Mouse (Mus musculus) lung, embryonic 15.5 days (tissue): ENCODE measurements around the gene Vsx2. TPM values are rescaled to one million over a fixed set of nuclear protein-coding genes. Genes with fewer than 3 reads are reported as not detected.
A peak's percentile ranks its signal among the peaks of the same experiment; 100 is the strongest.
"Not testable (repeated sequence)": the region's sequence is repeated elsewhere in the genome, so short reads cannot be mapped to it uniquely, and the experiment has no call there.

Source experiments
- ATAC-seq: fragments of 200-750 bp; cut with Nextera tagmentation; 2 replicates; pipeline ENCODE4 v1.8.0; 2017; ENCODE audit warnings: moderate number of reproducible peaks, borderline replicate concordance; ENCODE audit not compliant: low FRiP score, low TSS enrichment; ENCODE audit errors: extremely low read depth
- H3K27ac ChIP-seq: fragments of 300-500 bp; sonication (generic); 2 replicates; pipeline ENCODE4 v1.5.1; 2015; ENCODE audit warnings: moderate library complexity, mild to moderate bottlenecking, inconsistent platforms
- H3K27me3 ChIP-seq: fragments of 300-500 bp; sonication (generic); 2 replicates; pipeline ENCODE4 v1.6.1; 2015; ENCODE audit warnings: inconsistent platforms
- H3K36me3 ChIP-seq: fragments of 300-500 bp; sonication (generic); 2 replicates; pipeline ENCODE4 v1.6.1; 2015; ENCODE audit warnings: inconsistent platforms
- H3K4me1 ChIP-seq: fragments of 300-500 bp; sonication (generic); 2 replicates; pipeline ENCODE4 v1.6.1; 2015; ENCODE audit warnings: inconsistent platforms
- H3K4me2 ChIP-seq: fragments of 300-500 bp; sonication (generic); 2 replicates; pipeline ENCODE4 v1.6.1; 2015; ENCODE audit warnings: inconsistent platforms, mild to moderate bottlenecking, moderate library complexity
- H3K4me3 ChIP-seq: fragments of 300-500 bp; sonication (generic); 2 replicates; pipeline ENCODE4 v1.5.1; 2015; ENCODE audit warnings: mild to moderate bottlenecking, inconsistent platforms
- H3K9ac ChIP-seq: fragments of 300-500 bp; sonication (generic); 2 replicates; pipeline ENCODE4 v1.6.1; 2015; ENCODE audit warnings: inconsistent platforms
- H3K9me3 ChIP-seq: fragments of 300-500 bp; sonication (generic); 2 replicates; pipeline ENCODE4 v1.6.1; 2016; ENCODE audit warnings: inconsistent platforms
- WGBS: fragments of 180-500 bp; shearing (Covaris S2); methylation state at CpG from one replicate; pipeline ENCODE4 v1.1.7; 2015; 5-methylcytosine and 5-hydroxymethylcytosine counted together
- polyA plus RNA-seq: library from polyadenylated mRNA; unstranded; fragments of >200 nt; fragmentation: Nextera tagmentation; extraction: Ambion mirVana; gene quantifications from 2 replicates; pipeline ENCODE4 v1.2.1, GENCODE M21; 2015

Gene Vsx2
- polyA plus RNA-seq, result not detected in 2 replicates

GRCm38 (mm10) chr12:84569336-84569970, at the start of gene Vsx2:
Gene Vsx2, plus strand, starts transcription at chr12:84569762.
- peaks cover 7% of the 10 kb centered on the region; the same call in 1 of the 2 replicates for H3K4me1 ChIP-seq
- H3K4me3 ChIP-seq, result peak within 1 kb of the TSS; percentile 4; the same call in 1 of the 2 replicates
- no peak within 1 kb of the TSS for H3K4me2 ChIP-seq
- no peak for ATAC-seq
- no peaks in the 10 kb centered on the region for H3K9me3 ChIP-seq
- no peak within 1 kb of the TSS for H3K9ac ChIP-seq
- WGBS, result 2% methylated on average over 25 of the region's 25 CpGs
- no peak within 1 kb of the TSS for H3K27ac ChIP-seq
- H3K36me3 ChIP-seq, result no peaks in the 10 kb centered on the region
- peaks cover 73% of the 10 kb centered on the region for H3K27me3 ChIP-seq

- no peak overlapping the region for H3K9ac ChIP-seq
- H3K4me1 ChIP-seq, result no peaks in the 10 kb centered on the region
- H3K27me3 ChIP-seq, result no peaks in the 10 kb centered on the region
- WGBS, result 60% methylated on average over 3 of the region's 3 CpGs
- no peak for ATAC-seq
- H3K4me3 ChIP-seq, result no peak overlapping the region
- H3K36me3 ChIP-seq, result no peaks in the 10 kb centered on the region
- H3K9me3 ChIP-seq, result no peaks in the 10 kb centered on the region
- no peak overlapping the region for H3K27ac ChIP-seq
- no peak overlapping the region for H3K4me2 ChIP-seq
Observed at GRCm38 (mm10) chr12:84523728-84524127, 45.8 kb upstream of the Vsx2 start.

- H3K9me3 ChIP-seq, result no peaks in the 10 kb centered on the region
- no peaks in the 10 kb centered on the region for H3K36me3 ChIP-seq
- ATAC-seq, result no peak
- no peaks in the 10 kb centered on the region for H3K27me3 ChIP-seq
- WGBS, result 65% methylated on average over 11 of the region's 11 CpGs
- H3K27ac ChIP-seq, result no peak overlapping the region
- no peak overlapping the region for H3K9ac ChIP-seq
- H3K4me1 ChIP-seq, result no peaks in the 10 kb centered on the region
- H3K4me3 ChIP-seq, result no peak overlapping the region
- no peak overlapping the region for H3K4me2 ChIP-seq
Observed at GRCm38 (mm10) chr12:84524147-84525050, 45.2 kb upstream of the Vsx2 start.

- no peak for ATAC-seq
- no peak overlapping the region for H3K4me2 ChIP-seq
Observed at GRCm38 (mm10) chr12:84525422-84525821, 44.1 kb upstream of the Vsx2 start.

GRCm38 (mm10) chr12:84530426-84530825, 39.1 kb upstream of the Vsx2 start:
- no peaks in the 10 kb centered on the region for H3K9me3 ChIP-seq
- no peaks in the 10 kb centered on the region for H3K27me3 ChIP-seq
- 0 out of 2 replicates have a peak, but pooled peaks cover 5% of the 10 kb centered on the region for H3K36me3 ChIP-seq
- no peak overlapping the region for H3K4me3 ChIP-seq
- no peaks in the 10 kb centered on the region for H3K4me1 ChIP-seq
- H3K9ac ChIP-seq, result no peak overlapping the region
- 80% methylated on average over 5 of the region's 5 CpGs for WGBS
- H3K4me2 ChIP-seq, result no peak overlapping the region
- H3K27ac ChIP-seq, result no peak overlapping the region
- ATAC-seq, result no peak

More at GRCm38 (mm10) chr12:84525422-84525821, 44.1 kb upstream of the Vsx2 start:
- Histone ChIP-seq H3K4me3 (no peak overlapping the region), H3K4me1 (no peaks in the 10 kb centered on the region), H3K9me3 (no peaks in the 10 kb centered on the region), H3K27ac (no peak overlapping the region), H3K9ac (no peak overlapping the region), H3K27me3 (no peaks in the 10 kb centered on the region), H3K36me3 (no peaks in the 10 kb centered on the region)
- 72% methylated on average over 12 of the region's 12 CpGs for WGBS

- Histone ChIP-seq H3K9ac (no peak overlapping the region), H3K27ac (no peak overlapping the region), H3K4me2 (no peak overlapping the region), H3K36me3 (0 out of 2 replicates have a peak, but pooled peaks cover 5% of the 10 kb centered on the region), H3K9me3 (no peaks in the 10 kb centered on the region), H3K27me3 (no peaks in the 10 kb centered on the region), H3K4me1 (no peaks in the 10 kb centered on the region), H3K4me3 (no peak overlapping the region)
- 81% methylated on average over 13 of the region's 13 CpGs for WGBS
- no peak for ATAC-seq
Observed at GRCm38 (mm10) chr12:84531906-84532829, 37.4 kb upstream of the Vsx2 start.

GRCm38 (mm10) chr12:84532830-84533199, 36.7 kb upstream of the Vsx2 start:
- Histone ChIP-seq H3K4me1 (no peaks in the 10 kb centered on the region), H3K27me3 (no peaks in the 10 kb centered on the region), H3K9me3 (no peaks in the 10 kb centered on the region), H3K4me2 (no peak overlapping the region), H3K27ac (no peak overlapping the region), H3K4me3 (no peak overlapping the region), H3K9ac (no peak overlapping the region), H3K36me3 (0 out of 2 replicates have a peak, but pooled peaks cover 5% of the 10 kb centered on the region)
- 80% methylated on average over 8 of the region's 8 CpGs for WGBS
- no peak for ATAC-seq

- WGBS, result 81% methylated on average over 7 of the region's 7 CpGs
- Histone ChIP-seq H3K27me3 (no peaks in the 10 kb centered on the region), H3K27ac (no peak overlapping the region), H3K4me3 (no peak overlapping the region), H3K9me3 (no peaks in the 10 kb centered on the region), H3K4me2 (no peak overlapping the region), H3K4me1 (no peaks in the 10 kb centered on the region), H3K36me3 (0 out of 2 replicates have a peak, but pooled peaks cover 5% of the 10 kb centered on the region), H3K9ac (no peak overlapping the region)
- no peak for ATAC-seq
Observed at GRCm38 (mm10) chr12:84533706-84534486, 35.7 kb upstream of the Vsx2 start.

GRCm38 (mm10) chr12:84539537-84539936, 30.0 kb upstream of the Vsx2 start:
- not testable (repeated sequence) for H3K9ac ChIP-seq, H3K27ac ChIP-seq, H3K4me2 ChIP-seq, H3K27me3 ChIP-seq, H3K4me1 ChIP-seq, H3K36me3 ChIP-seq, H3K9me3 ChIP-seq, ATAC-seq, H3K4me3 ChIP-seq
- 89% methylated on average over 3 of the region's 3 CpGs for WGBS

GRCm38 (mm10) chr12:84541391-84541958, 28.1 kb upstream of the Vsx2 start:
- no peaks in the 10 kb centered on the region for H3K36me3 ChIP-seq
- no peaks in the 10 kb centered on the region for H3K27me3 ChIP-seq
- H3K4me1 ChIP-seq, result no peaks in the 10 kb centered on the region
- no peak overlapping the region for H3K4me2 ChIP-seq
- H3K9me3 ChIP-seq, result no peaks in the 10 kb centered on the region
- H3K4me3 ChIP-seq, result no peak overlapping the region
- no peak overlapping the region for H3K9ac ChIP-seq
- H3K27ac ChIP-seq, result no peak overlapping the region
- 83% methylated on average over 11 of the region's 11 CpGs for whole genome bisulfite sequencing
- ATAC-seq, result no peak
